Mouse (Mus musculus): Measurements from ENCODE around the gene Cdt1.
A peak's percentile ranks its signal among the peaks of the same experiment; 100 is the strongest.

Gene Cdt1

GRCm38 (mm10) chr8:122574264-122574663 lies 6.4 kb downstream of the Cdt1 start:
- no peak for DNase-seq (ENCODE audit: low spot score)

- no peak for DNase-seq (ENCODE audit: low spot score)
These were observed 6.9 kb downstream of the Cdt1 start for GRCm38 (mm10) chr8:122574667-122575251.

- no peak for DNase-seq (ENCODE audit: low spot score)
These were observed 7.5 kb downstream of the Cdt1 start for GRCm38 (mm10) chr8:122575286-122575685.

- no peak for DNase-seq (ENCODE audit: low spot score)
These were observed 8.2 kb downstream of the Cdt1 start for GRCm38 (mm10) chr8:122575735-122576647.

GRCm38 (mm10) chr8:122576648-122577022 lies 8.8 kb downstream of the Cdt1 start, which contains the start of gene Aprt:
Gene Aprt (minus strand): TSS chr8:122576909.
- peak; percentile 96 for DNase-seq (ENCODE audit: low spot score)

- DNase-seq (ENCODE audit: low spot score) = no peak
These were observed 9.3 kb downstream of the Cdt1 start for GRCm38 (mm10) chr8:122577116-122577515.

GRCm38 (mm10) chr8:122579196-122579595 lies 11.4 kb downstream of the Cdt1 start:
- no peak for DNase-seq (ENCODE audit: low spot score)

GRCm38 (mm10) chr8:122580926-122581325 lies 13.1 kb downstream of the Cdt1 start:
- no peak for DNase-seq (ENCODE audit: low spot score)

- no peak for DNase-seq (ENCODE audit: low spot score)
These were observed 17.2 kb downstream of the Cdt1 start for GRCm38 (mm10) chr8:122584981-122585380.

- DNase-seq (ENCODE audit: low spot score) = no peak
These were observed 17.6 kb downstream of the Cdt1 start for GRCm38 (mm10) chr8:122585411-122585891.

GRCm38 (mm10) chr8:122586171-122586570 lies 18.4 kb downstream of the Cdt1 start:
- DNase-seq (ENCODE audit: low spot score) = no peak

GRCm38 (mm10) chr8:122586749-122587148 lies 18.9 kb downstream of the Cdt1 start:
- no peak for DNase-seq (ENCODE audit: low spot score)

- no peak for DNase-seq (ENCODE audit: low spot score)
These were observed 25.4 kb downstream of the Cdt1 start for GRCm38 (mm10) chr8:122593240-122593639.

- DNase-seq (ENCODE audit: low spot score) = no peak
These were observed 26.1 kb downstream of the Cdt1 start for GRCm38 (mm10) chr8:122593783-122594507.

GRCm38 (mm10) chr8:122596031-122596430 lies 28.2 kb downstream of the Cdt1 start:
- no peak for DNase-seq (ENCODE audit: low spot score)

- no peak for DNase-seq (ENCODE audit: low spot score)
These were observed 32.9 kb downstream of the Cdt1 start for GRCm38 (mm10) chr8:122600666-122601065.

- DNase-seq (ENCODE audit: low spot score) = no peak
These were observed 36.8 kb downstream of the Cdt1 start for GRCm38 (mm10) chr8:122604640-122605039.

- no peak for DNase-seq (ENCODE audit: low spot score)
These were observed 37.6 kb downstream of the Cdt1 start for GRCm38 (mm10) chr8:122605367-122605766.

GRCm38 (mm10) chr8:122606810-122607209 lies 39.0 kb downstream of the Cdt1 start:
- no peak for DNase-seq (ENCODE audit: low spot score)

GRCm38 (mm10) chr8:122610209-122610608 lies 42.4 kb downstream of the Cdt1 start:
- DNase-seq (ENCODE audit: low spot score) = no peak

- no peak for DNase-seq (ENCODE audit: low spot score)
These were observed 42.9 kb downstream of the Cdt1 start for GRCm38 (mm10) chr8:122610612-122611277.

Data from lung, postnatal 25 days (tissue).